Mouse (Mus musculus): ENCODE measurements around the gene Med25.

DNA sequence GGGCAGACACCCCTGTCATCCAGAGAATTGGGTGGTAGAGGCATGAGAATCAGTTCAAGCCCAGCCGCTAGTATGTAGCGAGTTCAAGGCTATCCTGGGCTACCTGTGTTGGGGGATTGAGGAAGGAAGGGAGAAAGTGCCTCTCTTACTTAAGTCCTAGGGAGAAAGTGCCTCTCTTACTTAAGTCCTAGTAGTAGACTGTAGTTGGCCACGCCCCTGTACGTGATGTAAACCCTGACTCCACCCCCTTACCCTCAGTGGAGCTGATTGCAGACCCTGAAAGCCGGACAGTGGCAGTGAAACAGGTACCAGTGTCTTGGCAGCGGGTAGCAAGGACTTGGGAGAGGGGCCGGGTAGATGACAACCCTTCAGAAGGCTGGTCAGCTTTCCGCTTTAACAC lies 34.6 kb downstream of the Med25 start:
- TF ChIP-seq GATA1 (IDR thresholded peaks at IDR 0.05; ENCODE audit: borderline replicate concordance, low read length) (no peak), FLI1 (IDR thresholded peaks at IDR 0.05; ENCODE audit: low read length) (no peak)
